Mouse (Mus musculus): Measurements from ENCODE around the gene Mfsd10.

Mfsd10 gene

GRCm38 (mm10) chr5:34636481-34637287 lies at the start of gene Mfsd10:
Gene Mfsd10, minus strand, starts transcription at chr5:34637212.
- DNase-seq (ENCODE audit: low spot score in 2 of 2), result peak; percentile 92

GRCm38 (mm10) chr5:34670280-34670679 lies 33.3 kb upstream of the Mfsd10 start:
- DNase-seq (ENCODE audit: low spot score in 2 of 2), result no peak

- DNase-seq (ENCODE audit: low spot score in 2 of 2), result no peak
Observed at GRCm38 (mm10) chr5:34669493-34669892, 32.5 kb upstream of the Mfsd10 start.

GRCm38 (mm10) chr5:34663231-34663630 lies 26.2 kb upstream of the Mfsd10 start:
- no peak for DNase-seq (ENCODE audit: low spot score in 2 of 2)

- peak in 1 of 2 experiments; percentile 14 for DNase-seq (ENCODE audit: low spot score in 2 of 2)
Observed at GRCm38 (mm10) chr5:34661909-34662308, 24.9 kb upstream of the Mfsd10 start.

- no peak for DNase-seq (ENCODE audit: low spot score in 2 of 2)
Observed at GRCm38 (mm10) chr5:34660591-34661130, 23.6 kb upstream of the Mfsd10 start.

GRCm38 (mm10) chr5:34659686-34660590 lies 22.9 kb upstream of the Mfsd10 start, which contains the start of the genes Nop14 and Grk4:
Gene Nop14, minus strand, starts transcription at chr5:34660148.
Gene Grk4, plus strand, starts transcription at chr5:34660379.
- DNase-seq (ENCODE audit: low spot score in 2 of 2), result peak; percentile 100

GRCm38 (mm10) chr5:34657556-34657955 lies 20.5 kb upstream of the Mfsd10 start:
- no peak for DNase-seq (ENCODE audit: low spot score in 2 of 2)

- no peak for DNase-seq (ENCODE audit: low spot score in 2 of 2)
Observed at GRCm38 (mm10) chr5:34654881-34655280, 17.9 kb upstream of the Mfsd10 start.

- no peak for DNase-seq (ENCODE audit: low spot score in 2 of 2)
Observed at GRCm38 (mm10) chr5:34652961-34653360, 15.9 kb upstream of the Mfsd10 start.

- peak in 1 of 2 experiments; percentile 58 for DNase-seq (ENCODE audit: low spot score in 2 of 2)
Observed at GRCm38 (mm10) chr5:34647581-34647980, 10.6 kb upstream of the Mfsd10 start.

- peak; percentile 63 to 65 for DNase-seq (ENCODE audit: low spot score in 2 of 2)
Observed at GRCm38 (mm10) chr5:34642932-34643331, 5.9 kb upstream of the Mfsd10 start.

- DNase-seq (ENCODE audit: low spot score in 2 of 2), result no peak
Observed at GRCm38 (mm10) chr5:34641991-34642390, 5.0 kb upstream of the Mfsd10 start.

GRCm38 (mm10) chr5:34637591-34638156 lies 662 bp upstream of the Mfsd10 start:
- DNase-seq (ENCODE audit: low spot score in 2 of 2), result no peak

GRCm38 (mm10) chr5:34635665-34636192 lies 1.3 kb downstream of the Mfsd10 start:
- DNase-seq (ENCODE audit: low spot score in 2 of 2), result peak; percentile 33 to 58

- DNase-seq (ENCODE audit: low spot score in 2 of 2), result no peak
Observed at GRCm38 (mm10) chr5:34634746-34635400, 2.1 kb downstream of the Mfsd10 start.

- DNase-seq (ENCODE audit: low spot score in 2 of 2), result peak in 1 of 2 experiments; percentile 42
Observed at GRCm38 (mm10) chr5:34633641-34634040, 3.4 kb downstream of the Mfsd10 start.

GRCm38 (mm10) chr5:34632996-34633395 lies 4.0 kb downstream of the Mfsd10 start:
- no peak for DNase-seq (ENCODE audit: low spot score in 2 of 2)

- no peak for DNase-seq (ENCODE audit: low spot score in 2 of 2)
Observed at GRCm38 (mm10) chr5:34609966-34610365, 27.0 kb downstream of the Mfsd10 start.

- no peak for DNase-seq (ENCODE audit: low spot score in 2 of 2)
Observed at GRCm38 (mm10) chr5:34608226-34608625, 28.8 kb downstream of the Mfsd10 start.

Data from right cerebral cortex, postnatal 10 days (tissue).